Mouse (Mus musculus): ENCODE measurements around the gene Numb. TPM values are rescaled to one million over a fixed set of nuclear protein-coding genes. Genes with fewer than 3 reads are reported as not detected.

The Numb gene
- polyA plus RNA-seq, 1 experiment = 74.6 TPM

DNA sequence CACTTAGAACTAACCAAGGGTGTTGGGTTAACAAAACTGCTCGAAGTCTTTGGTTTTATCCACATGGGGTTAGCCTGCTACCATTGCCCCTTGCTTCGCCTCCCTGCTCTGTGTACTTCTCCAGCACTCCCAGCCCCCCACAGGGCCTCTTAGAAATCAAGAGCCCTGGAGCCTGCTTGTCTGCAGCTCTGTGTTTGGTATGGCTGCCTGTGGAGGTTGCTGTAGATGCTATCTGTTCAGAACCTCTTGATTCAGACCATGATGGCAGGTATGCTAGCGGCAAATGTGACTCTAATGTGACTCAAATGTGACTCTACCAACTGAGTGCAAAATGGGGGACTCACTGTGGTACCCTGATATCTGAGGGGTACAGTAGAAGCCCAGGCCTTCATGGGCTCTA lies 2.6 kb upstream of the Numb start:
- Histone ChIP-seq H3K4me1 (ENCODE audit: control insufficient read depth, insufficient read depth, low read length) (peaks cover 5% of the 10 kb centered on the region), H3K4me3 (ENCODE audit: insufficient read depth, low read length) (no peak overlapping the region), H3K27ac (ENCODE audit: insufficient read depth, low read length) (peak overlapping the region; percentile 70)
- TF ChIP-seq POLR2A (IDR thresholded peaks at IDR 0.05; ENCODE audit: extremely low read depth, insufficient read depth, low read length) (no peak), CTCF (IDR thresholded peaks at IDR 0.05; ENCODE audit: extremely low read depth, insufficient read depth, low read length) (no peak)

DNA sequence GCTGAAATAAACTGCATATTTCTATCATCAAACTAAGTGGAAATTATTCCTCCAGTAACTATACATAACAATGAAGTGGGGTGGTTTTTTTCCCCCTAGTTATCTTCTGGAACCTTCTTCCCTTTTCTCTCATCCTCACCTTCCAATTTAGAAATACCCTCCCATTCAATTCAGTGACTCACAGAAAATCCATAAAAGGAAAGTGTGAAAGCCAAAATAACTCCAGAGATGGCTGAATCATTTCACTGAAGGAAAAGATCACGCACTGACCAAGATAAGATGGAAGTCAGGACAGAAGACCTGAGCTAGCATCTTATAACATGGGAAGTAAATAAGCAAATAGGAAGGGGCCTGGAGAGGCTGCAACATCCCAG lies 1.7 kb upstream of the Numb start:
- Histone ChIP-seq H3K4me1 (ENCODE audit: control insufficient read depth, insufficient read depth, low read length) (peaks cover 3% of the 10 kb centered on the region; the same call in 1 of the 2 replicates), H3K27ac (ENCODE audit: insufficient read depth, low read length) (peak overlapping the region; percentile 70), H3K4me3 (ENCODE audit: insufficient read depth, low read length) (no peak overlapping the region)
- TF ChIP-seq CTCF (IDR thresholded peaks at IDR 0.05; ENCODE audit: extremely low read depth, insufficient read depth, low read length) = no peak
- TF ChIP-seq POLR2A (IDR thresholded peaks at IDR 0.05; ENCODE audit: extremely low read depth, insufficient read depth, low read length) = no peak

DNA sequence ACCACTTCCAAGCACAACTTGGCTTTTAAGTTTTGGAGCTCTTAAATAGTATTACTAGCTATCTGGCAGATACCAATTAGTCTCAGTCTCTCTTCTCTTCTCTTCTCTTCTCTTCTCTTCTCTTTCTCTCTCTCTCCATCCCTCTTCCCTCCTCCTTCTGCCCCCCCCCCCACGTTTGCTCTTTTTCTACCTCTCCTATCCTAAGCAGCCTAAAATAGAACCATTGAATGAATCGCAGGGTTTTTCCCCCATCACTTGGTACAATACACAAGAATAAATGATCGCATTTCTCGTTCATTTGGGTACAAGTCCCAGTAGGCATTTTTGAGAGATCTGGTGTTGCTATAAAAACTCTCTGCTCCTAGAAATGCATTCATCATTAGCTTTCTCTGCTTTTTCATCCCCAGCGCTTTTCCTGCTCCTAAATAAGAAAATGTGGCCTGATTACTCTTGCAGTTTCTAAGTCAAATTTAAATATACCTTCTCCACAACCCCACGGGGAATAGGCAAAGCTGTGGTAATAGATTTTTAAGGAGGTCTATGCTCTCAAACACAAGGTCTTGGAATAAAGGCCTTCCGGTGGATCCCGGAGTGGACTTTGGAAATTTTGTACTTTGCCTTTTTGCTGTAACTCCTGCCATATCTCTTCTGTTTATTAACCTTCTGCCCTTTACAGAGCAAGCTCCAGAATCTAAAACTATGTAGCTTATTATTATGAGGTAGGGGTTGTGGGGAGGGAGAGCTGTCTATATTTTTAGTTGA lies 1.2 kb upstream of the Numb start:
- Histone ChIP-seq H3K4me3 (ENCODE audit: insufficient read depth, low read length) (peak overlapping the region; percentile 22; the same call in 1 of the 2 replicates), H3K4me1 (ENCODE audit: control insufficient read depth, insufficient read depth, low read length) (peaks cover 3% of the 10 kb centered on the region; the same call in 1 of the 2 replicates), H3K27ac (ENCODE audit: insufficient read depth, low read length) (peak overlapping the region; percentile 79)
- no peak for TF ChIP-seq CTCF (IDR thresholded peaks at IDR 0.05; ENCODE audit: extremely low read depth, insufficient read depth, low read length)
- TF ChIP-seq POLR2A (IDR thresholded peaks at IDR 0.05; ENCODE audit: extremely low read depth, insufficient read depth, low read length) = no peak

DNA sequence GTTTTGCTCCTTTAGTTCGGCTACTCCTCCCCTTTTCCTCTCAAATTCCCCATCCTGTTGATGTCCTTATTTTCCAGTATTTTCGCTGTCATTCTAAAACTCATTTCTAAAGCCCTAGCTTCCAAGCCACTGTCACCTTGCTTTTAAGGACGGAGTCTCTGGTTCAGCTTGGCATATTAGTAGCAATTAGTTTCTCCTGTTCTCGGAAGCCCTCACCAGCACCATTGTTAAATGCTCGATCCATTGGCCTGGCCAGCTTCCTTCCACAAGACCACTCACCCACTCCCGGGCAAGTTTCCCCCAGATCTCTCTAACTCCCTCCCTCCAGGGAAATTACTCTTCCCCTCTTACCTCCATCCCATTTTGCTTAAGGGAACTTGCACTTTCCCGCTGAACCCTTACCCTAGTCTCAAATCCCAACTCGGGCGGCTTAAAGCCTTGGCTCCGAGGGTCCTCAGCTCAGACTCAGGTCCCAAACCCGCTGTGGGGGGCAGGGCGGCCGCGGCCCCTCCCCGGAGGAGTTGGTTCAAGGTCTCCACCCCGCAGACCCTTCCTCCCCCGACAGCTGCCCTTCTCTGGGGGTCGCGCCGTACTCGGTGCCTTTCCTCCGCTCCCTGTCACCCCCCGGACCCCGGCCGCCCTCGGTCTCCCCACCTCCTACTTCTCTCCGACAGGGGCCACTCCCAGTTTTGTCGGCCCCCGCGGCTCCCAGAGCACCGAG lies 853 bp downstream of the Numb start:
- Histone ChIP-seq H3K4me3 (ENCODE audit: insufficient read depth, low read length) (peak overlapping the region; percentile 22), H3K27ac (ENCODE audit: insufficient read depth, low read length) (peak overlapping the region; percentile 28; the same call in 1 of the 2 replicates), H3K4me1 (ENCODE audit: control insufficient read depth, insufficient read depth, low read length) (peaks cover 5% of the 10 kb centered on the region; the same call in 1 of the 2 replicates)
- TF ChIP-seq POLR2A (IDR thresholded peaks at IDR 0.05; ENCODE audit: extremely low read depth, insufficient read depth, low read length) = no peak
- TF ChIP-seq CTCF (IDR thresholded peaks at IDR 0.05; ENCODE audit: extremely low read depth, insufficient read depth, low read length) = no peak

DNA sequence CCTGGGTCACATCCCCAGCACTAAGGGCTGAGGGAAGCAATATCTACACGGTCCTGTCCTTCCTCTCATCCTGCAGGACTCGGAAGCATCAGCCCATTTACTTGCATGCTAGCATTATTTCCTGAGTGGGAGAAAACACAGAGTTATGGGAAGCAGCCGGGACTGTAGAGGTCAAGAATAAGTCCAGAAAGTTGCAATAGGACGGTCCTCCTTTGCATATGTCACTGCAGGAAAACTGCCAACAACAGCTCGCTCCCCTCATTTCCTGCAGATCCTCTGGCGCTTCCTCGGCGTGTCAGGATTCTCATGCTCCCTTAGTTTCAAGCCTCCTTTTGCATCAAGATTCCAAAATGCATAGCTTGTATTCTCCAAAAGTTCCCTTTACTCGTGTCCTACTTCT lies 4.8 kb downstream of the Numb start:
- Histone ChIP-seq H3K4me3 (ENCODE audit: insufficient read depth, low read length) (no peak overlapping the region), H3K4me1 (ENCODE audit: control insufficient read depth, insufficient read depth, low read length) (peaks cover 4% of the 10 kb centered on the region; the same call in 1 of the 2 replicates), H3K27ac (ENCODE audit: insufficient read depth, low read length) (no peak overlapping the region)
- TF ChIP-seq POLR2A (IDR thresholded peaks at IDR 0.05; ENCODE audit: extremely low read depth, insufficient read depth, low read length) (no peak), CTCF (IDR thresholded peaks at IDR 0.05; ENCODE audit: extremely low read depth, insufficient read depth, low read length) (no peak)

GRCm38 (mm10) chr12:83914797-83915196 lies 6.9 kb downstream of the Numb start:
- no peak overlapping the region for H3K27ac ChIP-seq (ENCODE audit: insufficient read depth, low read length)
- H3K4me1 ChIP-seq (ENCODE audit: control insufficient read depth, insufficient read depth, low read length) = peaks cover 4% of the 10 kb centered on the region; the same call in 1 of the 2 replicates
- H3K4me3 ChIP-seq (ENCODE audit: insufficient read depth, low read length) = no peak overlapping the region
- TF ChIP-seq CTCF (IDR thresholded peaks at IDR 0.05; ENCODE audit: extremely low read depth, insufficient read depth, low read length) = no peak
- no peak for TF ChIP-seq POLR2A (IDR thresholded peaks at IDR 0.05; ENCODE audit: extremely low read depth, insufficient read depth, low read length)

- TF ChIP-seq CTCF (IDR thresholded peaks at IDR 0.05; ENCODE audit: extremely low read depth, insufficient read depth, low read length) (no peak), POLR2A (IDR thresholded peaks at IDR 0.05; ENCODE audit: extremely low read depth, insufficient read depth, low read length) (no peak)
- Histone ChIP-seq H3K4me3 (ENCODE audit: insufficient read depth, low read length) (no peak overlapping the region), H3K27ac (ENCODE audit: insufficient read depth, low read length) (no peak overlapping the region)
Measured at GRCm38 (mm10) chr12:83914202-83914740, 7.5 kb downstream of the Numb start.

DNA sequence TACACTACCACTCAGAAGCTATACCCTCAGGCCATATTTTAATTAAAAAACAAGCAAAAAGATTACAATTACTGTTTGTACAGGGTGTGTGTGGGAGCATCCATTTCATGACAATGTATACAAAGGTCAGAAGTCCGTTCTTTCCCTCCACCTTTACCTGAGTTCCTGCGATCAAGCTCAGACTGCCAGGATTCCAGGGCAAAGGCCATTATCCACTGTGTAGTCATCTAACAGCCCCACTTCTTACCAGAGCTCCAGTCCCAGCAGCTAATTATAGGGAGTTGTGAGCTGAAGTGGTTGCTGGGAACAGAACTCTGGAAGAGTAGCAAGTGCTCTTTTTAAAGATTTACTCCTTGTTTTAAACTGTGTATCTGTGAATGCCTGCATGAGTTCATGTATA lies 11.3 kb downstream of the Numb start:
- TF ChIP-seq POLR2A (IDR thresholded peaks at IDR 0.05; ENCODE audit: extremely low read depth, insufficient read depth, low read length) (no peak), CTCF (IDR thresholded peaks at IDR 0.05; ENCODE audit: extremely low read depth, insufficient read depth, low read length) (no peak)
- H3K27ac ChIP-seq (ENCODE audit: insufficient read depth, low read length) = no peak overlapping the region
- 0 out of 2 replicates have a peak, but pooled peaks cover 2% of the 10 kb centered on the region for H3K4me1 ChIP-seq (ENCODE audit: control insufficient read depth, insufficient read depth, low read length)
- no peak overlapping the region for H3K4me3 ChIP-seq (ENCODE audit: insufficient read depth, low read length)

More at GRCm38 (mm10) chr12:83914202-83914740, 7.5 kb downstream of the Numb start:
- H3K4me1 ChIP-seq (ENCODE audit: control insufficient read depth, insufficient read depth, low read length) = peaks cover 4% of the 10 kb centered on the region; the same call in 1 of the 2 replicates

GRCm38 (mm10) chr12:83892926-83893325 lies 28.8 kb downstream of the Numb start:
- H3K27ac ChIP-seq (ENCODE audit: insufficient read depth, low read length) = no peak overlapping the region
- TF ChIP-seq CTCF (IDR thresholded peaks at IDR 0.05; ENCODE audit: extremely low read depth, insufficient read depth, low read length) = no peak
- no peak for TF ChIP-seq POLR2A (IDR thresholded peaks at IDR 0.05; ENCODE audit: extremely low read depth, insufficient read depth, low read length)
- no peak overlapping the region for H3K4me3 ChIP-seq (ENCODE audit: insufficient read depth, low read length)
- H3K4me1 ChIP-seq (ENCODE audit: control insufficient read depth, insufficient read depth, low read length) = no peaks in the 10 kb centered on the region; the same call in 1 of the 2 replicates

Measured in cortical plate, adult 2 months (tissue).